Mouse (Mus musculus): Measurements from ENCODE around the gene Olfr893.
"Not testable (repeated sequence)": the region's sequence is repeated elsewhere in the genome, so short reads cannot be mapped to it uniquely, and the experiment has no call there.

Gene Olfr893

GRCm38 (mm10) chr9:38208065-38208464 lies at the start of gene Olfr893:
TSS of gene Olfr893 (plus strand) at chr9:38208365.
- no peak for DNase-seq (ENCODE audit: low read depth)

DNA sequence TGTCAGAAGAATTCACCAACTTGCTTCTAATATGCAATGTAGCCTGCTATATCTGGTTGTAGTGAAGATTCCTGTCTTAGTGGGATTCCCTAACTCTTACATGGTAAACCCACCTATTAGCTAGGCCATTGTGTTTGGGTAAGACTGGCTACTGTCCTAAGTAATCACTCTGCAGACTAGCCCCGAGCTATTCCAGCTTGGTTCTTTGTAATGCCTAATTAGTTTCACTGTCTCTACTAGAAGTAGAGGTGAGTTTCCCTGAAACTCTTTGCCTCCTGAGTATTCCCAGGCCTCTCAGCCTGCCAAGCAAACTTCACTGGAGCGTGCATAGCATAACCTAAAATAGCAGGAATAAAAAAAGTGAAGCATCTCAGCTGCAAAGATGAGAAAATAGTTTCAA lies 39.8 kb upstream of the Olfr893 start:
- not testable (repeated sequence) for DNase-seq (ENCODE audit: low read depth)

DNA sequence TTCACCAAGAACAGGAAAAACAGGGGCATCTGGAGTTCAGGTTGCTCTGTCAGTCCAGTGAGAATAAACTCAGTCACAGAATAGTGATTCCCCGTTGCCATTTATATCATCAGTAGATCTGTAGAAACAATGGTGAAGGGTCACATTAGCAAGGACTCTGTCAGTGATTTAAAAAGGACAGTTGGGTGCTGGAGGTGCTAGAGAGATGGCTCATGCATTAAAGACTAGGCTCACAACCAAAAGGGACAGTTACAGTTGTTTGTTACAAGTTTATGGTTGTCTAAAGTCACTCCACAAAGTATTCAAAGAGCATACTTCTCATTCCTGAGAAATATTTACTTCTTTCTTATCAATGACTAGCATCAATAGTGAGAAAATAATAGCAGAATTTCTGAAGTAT lies 27.4 kb upstream of the Olfr893 start, which contains the start of gene Olfr891:
Gene Olfr891, minus strand, starts transcription at position 101 of the 400 bp plus-strand sequence.
- no peak for DNase-seq (ENCODE audit: low read depth)

DNA sequence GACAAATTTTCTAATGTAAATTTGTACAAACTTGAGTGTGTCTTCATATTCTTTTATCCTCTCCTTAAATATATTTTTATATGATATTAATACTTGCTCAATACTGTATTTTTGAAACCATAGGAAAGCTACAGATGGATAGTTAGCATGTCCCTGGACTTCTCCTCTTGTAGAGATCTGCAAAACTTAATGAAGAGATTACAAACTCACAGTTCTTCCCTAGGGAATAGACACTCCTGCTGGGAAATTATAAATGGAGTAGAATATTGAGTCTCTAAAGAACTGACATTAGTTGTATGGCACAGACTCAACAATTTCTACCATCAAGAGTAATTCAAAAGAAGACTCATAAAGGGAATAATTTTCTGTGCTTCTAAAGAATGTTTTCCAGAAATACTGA lies 9.6 kb downstream of the Olfr893 start, which contains the start of gene Olfr894:
Gene Olfr894, plus strand, starts transcription at position 301 of the 400 bp plus-strand sequence.
- no peak for DNase-seq (ENCODE audit: low read depth)

GRCm38 (mm10) chr9:38252474-38252873 lies 44.3 kb downstream of the Olfr893 start, which contains the start of gene Olfr143:
TSS of gene Olfr143 (plus strand) at chr9:38252774.
- no peak for DNase-seq (ENCODE audit: low read depth)

Data from c-Kit-positive CD71-positive TER-119-negative erythroid progenitor cells, embryonic 14.5 days (primary cell).